ENCODE assay signal across 7 mouse cellular contexts in the genomic region with DNA sequence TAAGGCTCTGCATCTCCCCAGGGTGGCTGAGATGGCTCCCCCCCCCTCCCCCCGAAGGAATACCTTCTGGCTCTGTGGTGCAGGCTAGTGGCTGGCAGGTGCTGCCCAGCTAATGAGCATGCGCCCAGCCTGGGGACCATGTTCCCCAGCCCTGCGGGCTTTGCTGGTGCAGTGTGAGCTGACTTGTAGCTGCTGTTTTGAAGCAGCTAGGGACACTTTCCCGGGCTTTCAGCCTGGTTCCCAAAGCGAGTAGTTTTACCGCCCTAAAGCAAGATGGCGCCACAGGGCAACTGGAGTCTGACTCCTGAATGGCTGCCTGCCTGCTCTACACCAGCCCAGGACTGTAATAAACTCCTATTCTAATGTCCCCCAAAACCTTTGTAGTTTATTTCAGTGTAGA.
DNase-seq lines count a peak whose midpoint lies in the region; ATAC-seq lines count a peak whose summit lies in the region.

No protein-coding gene starts in this region.

- no peak overlapping the region for H3K27ac ChIP-seq in embryonic facial prominence, embryonic 15.5 days (replicated peaks)
- no peak overlapping the region for H3K27ac ChIP-seq in midbrain, embryonic 15.5 days

- peaks cover 6% of the 10 kb centered on the region; the same call in 1 of the 2 replicates for H3K4me1 ChIP-seq in embryonic facial prominence, embryonic 15.5 days
- peaks cover 5% of the 10 kb centered on the region; the same call in 1 of the 2 replicates for H3K4me1 ChIP-seq in midbrain, embryonic 15.5 days

- no peak overlapping the region for H3K4me2 ChIP-seq in embryonic facial prominence, embryonic 15.5 days (replicated peaks)
- no peak overlapping the region for H3K4me2 ChIP-seq in midbrain, embryonic 15.5 days

- H3K9me3 ChIP-seq in embryonic facial prominence, embryonic 15.5 days (replicated peaks) = no peaks in the 10 kb centered on the region
- no peaks in the 10 kb centered on the region for H3K9me3 ChIP-seq in midbrain, embryonic 15.5 days

- no peak overlapping the region for H3K4me3 ChIP-seq in embryonic facial prominence, embryonic 15.5 days (replicated peaks)
- no peak overlapping the region for H3K4me3 ChIP-seq in midbrain, embryonic 15.5 days

- intact Hi-C loops in heart, postnatal 14 days (cut with DNase I) = loop anchor here (1.0 to 10.0 kb wide), 5 partner anchors 74 to 596 kb away; a partner anchor contains a TSS

- no peaks in the 10 kb centered on the region for H3K27me3 ChIP-seq in embryonic facial prominence, embryonic 15.5 days
- H3K27me3 ChIP-seq in midbrain, embryonic 15.5 days (replicated peaks) = no peaks in the 10 kb centered on the region

- WGBS in embryonic facial prominence, embryonic 15.5 days = 19% methylated on average over 7 of the region's 7 CpGs
- WGBS in midbrain, embryonic 15.5 days = 21% methylated on average over 7 of the region's 7 CpGs

- H3K9ac ChIP-seq in embryonic facial prominence, embryonic 15.5 days = no peak overlapping the region
- no peak overlapping the region for H3K9ac ChIP-seq in midbrain, embryonic 15.5 days

- H3K36me3 ChIP-seq in embryonic facial prominence, embryonic 15.5 days = no peaks in the 10 kb centered on the region
- H3K36me3 ChIP-seq in midbrain, embryonic 15.5 days (replicated peaks) = no peaks in the 10 kb centered on the region

- peak; percentile 63 for DNase-seq in MN1 (ENCODE audit: low spot score)
- DNase-seq in adrenal gland, postnatal 25 days = peak; percentile 78
- DNase-seq in heart, postnatal 14 days = peak; percentile 75 to 81
- DNase-seq in left cerebral cortex, adult 11 months (ENCODE audit: low spot score) = peak; percentile 51
- peak; percentile 77 for DNase-seq in testis, postnatal 10 days (ENCODE audit: low spot score)

- ATAC-seq in embryonic facial prominence, embryonic 15.5 days (ENCODE audit: insufficient number of reproducible peaks, low FRiP score, low TSS enrichment, low read depth) = peak; percentile 84
- 0 out of 2 replicates have a peak, but pooled peaks have one; percentile 37 for ATAC-seq in midbrain, embryonic 15.5 days (replicated peaks)
